Mouse (Mus musculus): Measurements from ENCODE around the gene Ddah2. TPM values are rescaled to one million over a fixed set of nuclear protein-coding genes. Genes with fewer than 3 reads are reported as not detected.

Ddah2 gene
- polyA plus RNA-seq, 1 experiment from 2014 or later, result 543 TPM

GRCm38 (mm10) chr17:35022541-35023060 is 36.2 kb upstream of the Ddah2 start:
- no peaks in the 10 kb centered on the region for H3K27me3 ChIP-seq (ENCODE audit: control insufficient read depth, insufficient read depth, low read length)
- no peak overlapping the region for H3K9ac ChIP-seq (replicated peaks; ENCODE audit: low read length)
- no peak overlapping the region for H3K4me3 ChIP-seq (ENCODE audit: low read depth, low read length)
- H3K4me1 ChIP-seq (ENCODE audit: control insufficient read depth, insufficient read depth, low read length), result no peaks in the 10 kb centered on the region; the same call in none of the 2 replicates
- no peak overlapping the region for H3K4me2 ChIP-seq (ENCODE audit: low read depth, low read length)
- ATAC-seq (replicated peaks; ENCODE audit: insufficient number of reproducible peaks, low FRiP score, low TSS enrichment, low read depth) (no peak), DNase-seq (ENCODE audit: low spot score) (no peak)
- no peaks in the 10 kb centered on the region for H3K9me3 ChIP-seq (replicated peaks; ENCODE audit: control insufficient read depth, low read length)
- 93% methylated on average over 8 of the region's 8 CpGs for WGBS
- no peaks in the 10 kb centered on the region for H3K36me3 ChIP-seq (replicated peaks; ENCODE audit: control insufficient read depth, insufficient read depth, low read depth, low read length)
- H3K27ac ChIP-seq (replicated peaks; ENCODE audit: low read depth, low read length), result no peak overlapping the region

GRCm38 (mm10) chr17:35023221-35023620 is 35.6 kb upstream of the Ddah2 start:
- no peak overlapping the region for H3K9ac ChIP-seq (replicated peaks; ENCODE audit: low read length)
- no peak for ATAC-seq (replicated peaks; ENCODE audit: insufficient number of reproducible peaks, low FRiP score, low TSS enrichment, low read depth)
- H3K27me3 ChIP-seq (ENCODE audit: control insufficient read depth, insufficient read depth, low read length), result no peaks in the 10 kb centered on the region
- no peaks in the 10 kb centered on the region for H3K36me3 ChIP-seq (replicated peaks; ENCODE audit: control insufficient read depth, insufficient read depth, low read depth, low read length)
- H3K4me2 ChIP-seq (ENCODE audit: low read depth, low read length), result no peak overlapping the region
- H3K4me1 ChIP-seq (ENCODE audit: control insufficient read depth, insufficient read depth, low read length), result no peaks in the 10 kb centered on the region; the same call in none of the 2 replicates
- H3K27ac ChIP-seq (replicated peaks; ENCODE audit: low read depth, low read length), result no peak overlapping the region
- H3K9me3 ChIP-seq (replicated peaks; ENCODE audit: control insufficient read depth, low read length), result no peaks in the 10 kb centered on the region
- 87% methylated on average over 5 of the region's 5 CpGs for WGBS
- no peak overlapping the region for H3K4me3 ChIP-seq (ENCODE audit: low read depth, low read length)
- no peak for DNase-seq (ENCODE audit: low spot score)

DNA sequence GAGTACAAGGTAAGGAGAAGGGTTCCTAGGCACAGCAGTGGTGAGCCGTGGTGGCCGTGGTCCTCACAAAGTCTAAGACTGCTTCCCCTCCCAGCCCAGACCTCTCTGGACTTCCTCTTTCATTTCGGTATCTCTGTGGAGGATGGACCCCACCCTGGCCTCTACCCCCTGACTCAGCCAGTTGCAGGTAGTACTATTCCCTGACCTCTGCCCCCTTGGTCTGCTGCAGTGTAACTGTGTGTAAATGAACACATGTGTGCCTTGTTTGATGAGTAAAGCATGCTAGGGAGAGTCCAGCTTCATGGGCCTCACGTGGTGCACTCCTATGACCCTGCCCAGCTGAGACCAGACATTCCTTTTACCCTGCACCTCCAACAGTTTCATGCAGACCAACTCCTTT is 35.1 kb upstream of the Ddah2 start:
- ATAC-seq (replicated peaks; ENCODE audit: insufficient number of reproducible peaks, low FRiP score, low TSS enrichment, low read depth) (no peak), DNase-seq (ENCODE audit: low spot score) (no peak)
- H3K36me3 ChIP-seq (replicated peaks; ENCODE audit: control insufficient read depth, insufficient read depth, low read depth, low read length), result no peaks in the 10 kb centered on the region
- no peak overlapping the region for H3K4me2 ChIP-seq (ENCODE audit: low read depth, low read length)
- H3K4me3 ChIP-seq (ENCODE audit: low read depth, low read length), result no peak overlapping the region
- H3K9me3 ChIP-seq (replicated peaks; ENCODE audit: control insufficient read depth, low read length), result no peaks in the 10 kb centered on the region
- H3K27me3 ChIP-seq (ENCODE audit: control insufficient read depth, insufficient read depth, low read length), result no peaks in the 10 kb centered on the region
- H3K9ac ChIP-seq (replicated peaks; ENCODE audit: low read length), result no peak overlapping the region
- 59% methylated on average over 4 of the region's 4 CpGs for WGBS
- H3K4me1 ChIP-seq (ENCODE audit: control insufficient read depth, insufficient read depth, low read length), result no peaks in the 10 kb centered on the region; the same call in none of the 2 replicates
- H3K27ac ChIP-seq (replicated peaks; ENCODE audit: low read depth, low read length), result no peak overlapping the region

DNA sequence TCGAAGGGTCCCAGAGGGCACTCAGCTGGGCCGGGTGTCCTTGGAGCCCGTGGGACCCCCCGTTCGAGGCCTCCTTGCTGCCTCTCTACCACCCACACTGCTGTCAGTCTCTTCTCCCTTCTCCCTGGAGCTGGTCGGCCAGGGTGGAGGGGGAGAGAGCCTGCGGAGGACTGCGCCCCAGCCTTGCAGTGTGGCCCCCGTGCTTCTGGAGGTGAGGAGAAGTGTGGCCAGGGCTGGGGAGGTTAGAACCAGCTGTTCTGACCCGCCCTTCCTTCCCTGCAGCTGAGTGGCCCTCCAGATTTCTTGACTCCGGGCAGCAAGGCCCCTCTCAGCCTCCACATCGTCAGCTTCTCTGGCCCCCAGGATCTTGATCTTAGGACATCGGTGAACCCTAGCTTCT is 34.6 kb upstream of the Ddah2 start:
- ATAC-seq (replicated peaks; ENCODE audit: insufficient number of reproducible peaks, low FRiP score, low TSS enrichment, low read depth) (no peak), DNase-seq (ENCODE audit: low spot score) (no peak)
- no peaks in the 10 kb centered on the region for H3K36me3 ChIP-seq (replicated peaks; ENCODE audit: control insufficient read depth, insufficient read depth, low read depth, low read length)
- H3K9ac ChIP-seq (replicated peaks; ENCODE audit: low read length), result no peak overlapping the region
- no peaks in the 10 kb centered on the region for H3K9me3 ChIP-seq (replicated peaks; ENCODE audit: control insufficient read depth, low read length)
- no peak overlapping the region for H3K4me3 ChIP-seq (ENCODE audit: low read depth, low read length)
- 83% methylated on average over 12 of the region's 13 CpGs for WGBS
- no peak overlapping the region for H3K4me2 ChIP-seq (ENCODE audit: low read depth, low read length)
- no peaks in the 10 kb centered on the region for H3K27me3 ChIP-seq (ENCODE audit: control insufficient read depth, insufficient read depth, low read length)
- no peaks in the 10 kb centered on the region; the same call in none of the 2 replicates for H3K4me1 ChIP-seq (ENCODE audit: control insufficient read depth, insufficient read depth, low read length)
- H3K27ac ChIP-seq (replicated peaks; ENCODE audit: low read depth, low read length), result no peak overlapping the region

GRCm38 (mm10) chr17:35024691-35025488 is 33.9 kb upstream of the Ddah2 start:
- Histone ChIP-seq H3K27me3 (ENCODE audit: control insufficient read depth, insufficient read depth, low read length) (no peaks in the 10 kb centered on the region), H3K36me3 (replicated peaks; ENCODE audit: control insufficient read depth, insufficient read depth, low read depth, low read length) (no peaks in the 10 kb centered on the region), H3K9me3 (replicated peaks; ENCODE audit: control insufficient read depth, low read length) (no peaks in the 10 kb centered on the region), H3K9ac (replicated peaks; ENCODE audit: low read length) (no peak overlapping the region), H3K4me3 (ENCODE audit: low read depth, low read length) (no peak overlapping the region), H3K27ac (replicated peaks; ENCODE audit: low read depth, low read length) (no peak overlapping the region), H3K4me1 (ENCODE audit: control insufficient read depth, insufficient read depth, low read length) (peaks cover 3% of the 10 kb centered on the region), H3K4me2 (ENCODE audit: low read depth, low read length) (no peak overlapping the region)
- DNase-seq (ENCODE audit: low spot score) (no peak), ATAC-seq (replicated peaks; ENCODE audit: insufficient number of reproducible peaks, low FRiP score, low TSS enrichment, low read depth) (no peak)
- WGBS, result 55% methylated on average over 7 of the region's 10 CpGs

GRCm38 (mm10) chr17:35026206-35026605 is 32.6 kb upstream of the Ddah2 start:
- H3K4me3 ChIP-seq (ENCODE audit: low read depth, low read length), result no peak overlapping the region
- ATAC-seq (replicated peaks; ENCODE audit: insufficient number of reproducible peaks, low FRiP score, low TSS enrichment, low read depth), result no peak
- 76% methylated on average over 5 of the region's 5 CpGs for WGBS

GRCm38 (mm10) chr17:35027277-35028068 is 31.4 kb upstream of the Ddah2 start, which contains the start of gene Sapcd1:
Gene Sapcd1 (minus strand): TSS chr17:35028016.
- DNase-seq (ENCODE audit: low spot score) (peak; percentile 38), ATAC-seq (replicated peaks; ENCODE audit: insufficient number of reproducible peaks, low FRiP score, low TSS enrichment, low read depth) (0 out of 2 replicates have a peak, but pooled peaks have one; percentile 45)
- WGBS, result 37% methylated on average over 13 of the region's 13 CpGs
- Histone ChIP-seq H3K9ac (replicated peaks; ENCODE audit: low read length) (peak within 1 kb of the TSS; percentile 51), H3K27ac (replicated peaks; ENCODE audit: low read depth, low read length) (peak within 1 kb of the TSS; percentile 38; the same call in 1 of the 2 replicates), H3K36me3 (replicated peaks; ENCODE audit: control insufficient read depth, insufficient read depth, low read depth, low read length) (no peaks in the 10 kb centered on the region), H3K4me3 (ENCODE audit: low read depth, low read length) (peak within 1 kb of the TSS; percentile 12; the same call in 1 of the 2 replicates), H3K4me2 (ENCODE audit: low read depth, low read length) (peak within 1 kb of the TSS; percentile 25; the same call in 1 of the 2 replicates), H3K27me3 (ENCODE audit: control insufficient read depth, insufficient read depth, low read length) (no peaks in the 10 kb centered on the region), H3K9me3 (replicated peaks; ENCODE audit: control insufficient read depth, low read length) (no peaks in the 10 kb centered on the region), H3K4me1 (ENCODE audit: control insufficient read depth, insufficient read depth, low read length) (peaks cover 3% of the 10 kb centered on the region)

More at GRCm38 (mm10) chr17:35026206-35026605, 32.6 kb upstream of the Ddah2 start:
- no peak overlapping the region for H3K27ac ChIP-seq (replicated peaks; ENCODE audit: low read depth, low read length)
- peaks cover 3% of the 10 kb centered on the region for H3K4me1 ChIP-seq (ENCODE audit: control insufficient read depth, insufficient read depth, low read length)
- H3K9ac ChIP-seq (replicated peaks; ENCODE audit: low read length), result no peak overlapping the region
- no peaks in the 10 kb centered on the region for H3K9me3 ChIP-seq (replicated peaks; ENCODE audit: control insufficient read depth, low read length)
- DNase-seq (ENCODE audit: low spot score), result no peak
- H3K36me3 ChIP-seq (replicated peaks; ENCODE audit: control insufficient read depth, insufficient read depth, low read depth, low read length), result no peaks in the 10 kb centered on the region
- H3K4me2 ChIP-seq (ENCODE audit: low read depth, low read length), result no peak overlapping the region
- H3K27me3 ChIP-seq (ENCODE audit: control insufficient read depth, insufficient read depth, low read length), result no peaks in the 10 kb centered on the region
